Mouse (Mus musculus) kidney, adult 9 months (tissue): ENCODE data around the gene Unc93a.
"Not testable (repeated sequence)": the region's sequence is repeated elsewhere in the genome, so short reads cannot be mapped to it uniquely, and the experiment has no call there.

Experiments
- DNase-seq: peaks from one replicate; pipeline ENCODE4 v3.0.0; 2022

Gene Unc93a

DNA sequence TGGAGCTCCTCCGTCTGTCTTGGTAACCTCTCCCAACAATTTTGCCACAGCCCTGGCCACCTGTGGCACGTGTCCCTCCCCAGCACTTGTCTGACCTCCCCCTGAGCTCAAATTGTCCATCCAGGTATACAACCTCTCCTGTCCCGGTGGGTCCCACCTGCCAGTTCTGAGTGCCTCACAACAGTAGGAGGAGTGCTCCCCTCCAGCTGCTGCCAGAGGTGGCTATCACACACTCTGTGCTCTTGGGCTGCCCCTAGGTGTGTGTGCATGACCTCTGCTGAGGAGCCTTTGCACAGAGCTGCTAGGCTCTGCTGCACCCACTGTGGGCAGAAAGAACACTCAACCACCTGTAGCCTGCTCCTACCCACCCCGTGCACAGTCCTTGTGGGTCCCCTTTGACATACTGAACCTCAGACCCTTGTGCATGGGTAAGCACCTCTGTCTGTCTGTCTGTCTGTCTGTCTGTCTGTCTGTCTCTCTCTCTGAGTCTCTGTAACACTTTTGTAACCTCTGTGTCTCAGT, 63.7 kb downstream of the Unc93a start:
- DNase-seq: not testable (repeated sequence)

DNA sequence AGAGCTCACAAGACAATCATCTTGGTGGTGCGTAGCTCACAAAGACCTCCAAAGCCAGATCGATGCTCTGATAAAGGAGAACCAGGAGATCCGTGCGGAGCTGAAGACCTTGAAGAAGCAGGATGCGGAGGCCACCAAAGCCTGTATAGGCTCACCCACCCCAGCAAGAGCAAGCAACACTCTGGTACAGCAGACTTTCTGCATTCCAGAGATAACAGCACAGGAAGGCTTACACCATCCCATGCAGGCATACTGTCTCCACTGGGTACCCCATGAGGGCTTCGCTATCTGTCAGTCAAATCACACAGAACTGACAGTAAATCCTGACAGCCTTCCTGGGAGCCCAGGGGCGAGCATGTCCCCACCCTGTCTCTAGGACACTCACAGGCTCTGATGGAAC, 68.7 kb downstream of the Unc93a start:
- not testable (repeated sequence) for DNase-seq

DNA sequence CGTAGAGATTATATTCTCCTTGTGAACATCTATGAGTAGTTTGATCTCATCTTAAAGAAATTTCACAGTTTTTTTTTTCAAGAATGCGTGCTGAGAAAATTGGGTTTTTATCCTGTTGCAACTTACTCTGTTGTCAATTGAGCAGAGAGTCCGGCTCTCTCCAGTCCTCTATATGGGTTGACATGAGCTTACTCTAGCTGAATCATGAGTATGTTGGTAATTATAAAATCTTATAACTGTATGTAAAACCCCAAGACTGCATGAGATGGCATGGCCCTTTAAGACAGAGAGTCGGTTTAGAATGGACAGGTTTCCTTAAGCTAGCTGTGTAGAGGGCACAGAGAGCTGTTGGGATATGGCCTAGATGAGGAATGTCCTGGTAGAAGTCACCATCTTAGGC, 70.8 kb downstream of the Unc93a start, which contains the start of gene Tcp10b:
Gene Tcp10b, plus strand, starts transcription at position 301 of the 400 bp plus-strand sequence.
- DNase-seq: not testable (repeated sequence)
